Mouse (Mus musculus) common myeloid progenitor, adult 5-6 weeks (primary cell): ENCODE measurements at regions not wholly inside any gene's neighbourhood (a gene's known extent, or its start where the extent isn't known, plus 50 kb on each side); places are given as distances from the start of the nearest gene placed in this dataset.

Experiments
- ATAC-seq: replicated peaks from 2 replicates; pipeline ENCODE4 v1.8.0; 2016; ENCODE audit warnings: low read depth, mild to moderate bottlenecking, moderate TSS enrichment, inconsistent platforms; ENCODE audit not compliant: poor library complexity, severe bottlenecking

GRCm38 (mm10) chr1:94263313-94263712, 211.0 kb upstream of the Pdcd1 start:
- ATAC-seq = no peak

GRCm38 (mm10) chr1:94235426-94235825, 183.1 kb upstream of the Pdcd1 start:
- no peak for ATAC-seq

- no peak for ATAC-seq
These were observed 168.7 kb upstream of the Pdcd1 start for GRCm38 (mm10) chr1:94221006-94221405.

GRCm38 (mm10) chr1:94217407-94217806, 165.1 kb upstream of the Pdcd1 start:
- ATAC-seq = no peak

GRCm38 (mm10) chr1:94208929-94209328, 156.6 kb upstream of the Pdcd1 start:
- ATAC-seq = 0 out of 2 replicates have a peak, but pooled peaks have one; percentile 50

DNA sequence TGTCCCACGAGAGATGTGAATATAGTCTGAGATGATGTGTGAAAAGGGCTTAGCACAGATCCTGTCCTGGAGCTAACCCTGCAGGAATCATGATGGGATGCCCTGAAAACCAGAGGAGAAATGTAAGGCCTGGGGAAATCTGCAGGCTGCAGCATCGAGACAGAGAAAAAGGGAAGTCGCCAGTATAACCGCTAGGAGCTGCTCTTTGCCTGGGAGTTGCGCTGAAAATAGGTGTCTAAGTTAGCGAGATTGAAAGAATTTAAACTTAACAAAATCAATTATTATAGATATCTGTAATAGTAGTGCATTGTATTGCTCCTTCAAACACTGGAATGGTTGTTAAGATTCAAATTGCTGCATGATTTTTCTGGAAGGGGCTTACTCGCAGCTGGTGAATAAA, 155.5 kb upstream of the Pdcd1 start:
- no peak for ATAC-seq

- ATAC-seq = peak; percentile 71; the same call in 1 of the 2 replicates
These were observed 150.9 kb upstream of the Pdcd1 start for GRCm38 (mm10) chr1:94203281-94203680.

GRCm38 (mm10) chr1:94183876-94184275, 131.5 kb upstream of the Pdcd1 start:
- no peak for ATAC-seq

GRCm38 (mm10) chr1:94149958-94150357, 97.6 kb upstream of the Pdcd1 start:
- no peak for ATAC-seq

GRCm38 (mm10) chr1:94147015-94147414, 94.7 kb upstream of the Pdcd1 start:
- peak; percentile 68 for ATAC-seq

GRCm38 (mm10) chr1:94140518-94140917, 88.2 kb upstream of the Pdcd1 start:
- ATAC-seq = no peak

DNA sequence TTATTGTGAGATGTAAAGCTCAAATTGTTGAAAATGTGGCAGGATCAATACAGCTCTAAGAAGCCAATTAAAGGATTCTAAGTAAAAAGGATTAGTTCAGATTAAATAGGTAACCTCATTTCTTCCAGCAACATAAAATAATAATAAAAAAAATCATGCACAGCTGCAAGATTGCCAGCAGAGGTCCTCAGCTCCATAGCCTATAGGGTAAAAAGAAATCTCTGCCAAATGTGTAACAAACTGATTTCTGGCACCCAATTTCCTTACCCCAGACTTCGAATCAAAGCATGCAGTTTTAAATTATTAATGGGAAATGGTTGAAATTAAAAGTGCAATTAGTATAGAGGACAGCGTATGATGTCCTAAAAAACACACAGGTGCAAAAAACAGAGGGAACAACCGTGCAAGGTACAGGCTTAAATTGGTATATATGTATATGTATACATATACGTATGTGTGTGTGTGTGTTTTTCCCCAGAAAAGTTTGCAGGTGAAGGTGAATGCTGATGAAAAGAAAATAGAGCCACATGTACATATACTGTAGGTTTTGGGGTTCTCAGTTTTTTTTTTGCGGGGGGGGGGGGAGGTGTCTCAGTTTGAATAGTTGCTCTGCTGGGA, 87.2 kb upstream of the Pdcd1 start:
- peak; percentile 63; the same call in 1 of the 2 replicates for ATAC-seq

GRCm38 (mm10) chr1:94136731-94137130, 84.4 kb upstream of the Pdcd1 start:
- no peak for ATAC-seq
